Mouse (Mus musculus) liver, embryonic 11.5 days (tissue): Measurements from ENCODE around the gene Cblc. TPM values are rescaled to one million over a fixed set of nuclear protein-coding genes. Genes with fewer than 3 reads are reported as not detected.

ENCODE experiments used
- ATAC-seq: fragments of 200-750 bp; cut with Nextera tagmentation; replicated peaks from 2 replicates; pipeline ENCODE4 v1.8.0; 2017; ENCODE audit warnings: moderate number of reproducible peaks, mild to moderate bottlenecking, moderate TSS enrichment, moderate library complexity; ENCODE audit not compliant: low FRiP score
- DNase-seq: peaks from one replicate; pipeline ENCODE4 v3.0.0-alpha.2; 2017; ENCODE audit warnings: low spot score
- H3K27ac ChIP-seq: fragments of 300-500 bp; sonication (generic); 2 replicates; pipeline ENCODE4 v1.5.1; 2014; ENCODE audit warnings: mild to moderate bottlenecking, low read depth, low read length, control low read depth
- H3K27me3 ChIP-seq: fragments of 300-500 bp; sonication (generic); replicated peaks from 2 replicates; pipeline ENCODE4 v1.6.1; 2014; ENCODE audit warnings: low read length, mixed read lengths; ENCODE audit not compliant: control insufficient read depth, insufficient read depth
- H3K36me3 ChIP-seq: fragments of 300-500 bp; sonication (generic); 2 replicates; pipeline ENCODE4 v1.6.1; 2014; ENCODE audit warnings: mild to moderate bottlenecking, low read length, moderate library complexity, mixed read lengths; ENCODE audit not compliant: control insufficient read depth, insufficient read depth
- H3K4me1 ChIP-seq: fragments of 300-500 bp; sonication (generic); replicated peaks from 2 replicates; pipeline ENCODE4 v1.6.1; 2014; ENCODE audit warnings: low read length, mixed read lengths; ENCODE audit not compliant: control insufficient read depth, insufficient read depth
- H3K4me2 ChIP-seq: fragments of 300-500 bp; sonication (generic); 2 replicates; pipeline ENCODE4 v1.6.1; 2014; ENCODE audit warnings: mild to moderate bottlenecking, control low read depth, moderate library complexity
- H3K4me3 ChIP-seq: fragments of 300-500 bp; sonication (generic); 2 replicates; pipeline ENCODE4 v1.5.1; 2014; ENCODE audit warnings: low read depth, low read length, control low read depth
- H3K9ac ChIP-seq: fragments of 300-500 bp; sonication (generic); 2 replicates; pipeline ENCODE4 v1.6.1; 2014; ENCODE audit warnings: low read depth, low read length, control low read depth
- H3K9me3 ChIP-seq: fragments of 300-500 bp; sonication (generic); 2 replicates; pipeline ENCODE4 v1.6.1; 2016; ENCODE audit warnings: low read length, inconsistent platforms, mixed read lengths; ENCODE audit not compliant: control insufficient read depth
- WGBS: fragments of 180-500 bp; shearing (Covaris S2); extraction: QIAGEN DNeasy Blood & Tissue Kit; methylation state at CpG from one replicate; pipeline ENCODE4 v1.1.7; 2014; 5-methylcytosine and 5-hydroxymethylcytosine counted together
- polyA plus RNA-seq: library from polyadenylated mRNA; unstranded; fragments of >200 nt; fragmentation: Nextera tagmentation; extraction: Ambion mirVana; gene quantifications from 2 replicates; pipeline ENCODE4 v1.2.1, GENCODE M21; 2014

The Cblc gene
- polyA plus RNA-seq, 1 experiment from 2014 or later = 1.4 TPM

DNA sequence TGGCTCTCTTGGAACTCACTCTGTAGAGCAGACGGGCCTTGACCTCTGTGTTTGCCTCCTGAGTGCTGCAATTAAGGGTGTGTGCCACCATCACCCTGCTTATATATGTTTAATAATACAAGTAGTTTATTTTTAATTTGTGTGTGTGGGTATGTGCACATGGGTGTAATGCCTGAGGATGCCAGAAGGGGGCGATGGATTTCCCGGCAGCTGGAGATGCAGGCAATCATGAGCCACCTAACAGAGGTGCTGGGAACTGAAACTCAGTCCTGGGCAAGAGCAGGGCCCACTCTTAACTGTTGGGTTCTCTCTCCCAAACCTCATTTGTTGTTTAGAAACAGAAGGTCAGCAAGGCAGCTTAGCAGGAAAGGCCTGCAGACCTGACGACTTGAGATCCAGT, 16.7 kb downstream of the Cblc start:
- H3K27me3 ChIP-seq = no peaks in the 10 kb centered on the region
- H3K4me3 ChIP-seq = no peak overlapping the region
- 69% methylated on average over 4 of the region's 4 CpGs for WGBS
- DNase-seq = no peak
- H3K4me1 ChIP-seq = no peaks in the 10 kb centered on the region
- no peaks in the 10 kb centered on the region; the same call in 1 of the 2 replicates for H3K36me3 ChIP-seq
- no peak overlapping the region for H3K27ac ChIP-seq
- ATAC-seq = no peak
- no peak overlapping the region for H3K4me2 ChIP-seq
- no peak overlapping the region for H3K9ac ChIP-seq
- no peaks in the 10 kb centered on the region for H3K9me3 ChIP-seq

DNA sequence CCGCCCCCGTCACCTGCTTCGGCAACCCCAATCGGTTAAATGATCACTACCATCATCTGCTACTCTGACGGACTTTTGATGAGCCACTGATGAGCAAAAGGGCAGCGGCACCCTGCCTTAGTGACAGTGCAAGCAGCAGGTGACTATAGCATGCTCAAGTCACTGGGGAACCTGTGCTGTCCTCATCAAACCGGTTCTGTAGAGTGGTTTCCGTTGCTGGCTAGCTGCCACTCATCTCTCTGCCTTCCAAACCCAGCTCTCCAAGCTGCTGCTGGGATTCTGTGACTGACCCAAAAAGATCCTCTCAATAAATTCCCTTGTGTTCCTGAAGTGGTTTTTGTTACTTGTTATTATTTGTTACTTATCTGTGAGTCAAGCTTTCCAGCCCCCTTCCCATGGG, 18.0 kb downstream of the Cblc start:
- DNase-seq = no peak
- Histone ChIP-seq H3K9ac (no peak overlapping the region), H3K4me1 (no peaks in the 10 kb centered on the region), H3K36me3 (no peaks in the 10 kb centered on the region; the same call in 1 of the 2 replicates), H3K9me3 (no peaks in the 10 kb centered on the region), H3K4me3 (no peak overlapping the region), H3K4me2 (no peak overlapping the region), H3K27me3 (no peaks in the 10 kb centered on the region), H3K27ac (no peak overlapping the region)
- 78% methylated on average over 8 of the region's 8 CpGs for WGBS
- no peak for ATAC-seq

DNA sequence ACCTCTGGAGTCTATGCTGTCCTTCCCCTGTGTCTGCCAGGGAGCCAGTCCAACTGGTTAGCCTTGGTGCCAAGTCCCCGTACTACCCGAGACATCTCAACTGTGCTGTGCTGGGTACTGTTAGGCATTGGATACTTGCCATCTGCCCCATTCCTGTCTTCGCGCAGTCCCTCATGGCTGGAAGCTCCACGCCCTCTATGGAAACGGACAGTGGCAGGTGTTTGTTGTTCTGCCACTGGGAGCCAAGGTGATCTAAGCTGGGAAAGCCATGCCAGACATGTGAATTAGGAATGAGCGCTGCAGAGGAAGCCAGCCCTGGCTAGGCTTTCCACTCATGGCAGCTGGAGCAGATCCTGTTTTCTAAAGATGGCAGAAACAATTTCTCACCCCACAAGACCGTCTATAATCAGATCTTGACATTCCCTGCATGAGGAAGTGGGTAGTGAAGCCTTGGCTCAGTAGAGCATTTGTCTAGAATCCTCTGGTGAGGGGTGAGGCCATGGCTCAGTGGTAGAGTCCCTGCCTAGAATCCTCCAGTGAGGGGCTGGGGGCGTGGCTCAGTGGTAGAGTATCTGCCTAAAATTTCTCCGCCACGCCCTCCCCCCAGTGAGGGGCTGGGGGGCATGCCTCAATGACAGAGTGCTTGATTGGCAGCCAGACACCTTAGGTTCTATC, 19.4 kb downstream of the Cblc start:
- Histone ChIP-seq H3K9ac (no peak overlapping the region), H3K4me2 (no peak overlapping the region), H3K9me3 (no peaks in the 10 kb centered on the region), H3K36me3 (no peaks in the 10 kb centered on the region; the same call in 1 of the 2 replicates), H3K27me3 (peaks cover 1% of the 10 kb centered on the region), H3K4me1 (no peaks in the 10 kb centered on the region), H3K4me3 (no peak overlapping the region), H3K27ac (no peak overlapping the region)
- ATAC-seq = no peak
- DNase-seq = no peak
- 81% methylated on average over 11 of the region's 11 CpGs for WGBS

DNA sequence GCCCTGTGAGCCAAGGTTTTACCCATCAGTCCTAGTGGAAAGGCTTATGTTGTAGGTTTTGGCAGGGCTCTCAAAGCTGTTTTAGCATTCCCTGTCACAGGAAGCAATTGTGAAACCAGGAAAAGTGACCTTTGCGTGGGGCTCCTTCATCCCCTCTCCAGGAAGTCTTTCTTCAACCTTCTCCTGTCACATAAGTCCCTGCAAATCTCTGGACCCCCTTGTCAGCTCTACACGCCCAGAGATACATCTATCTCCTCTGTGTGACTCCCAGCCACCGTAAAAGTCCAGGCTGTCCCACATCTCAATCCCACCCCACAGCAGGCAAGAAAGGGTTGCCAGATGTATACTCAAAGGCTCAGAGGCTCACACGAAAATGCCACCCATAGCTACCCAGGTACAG, 24.9 kb downstream of the Cblc start:
- Histone ChIP-seq H3K27me3 (peaks cover 34% of the 10 kb centered on the region), H3K36me3 (no peaks in the 10 kb centered on the region), H3K27ac (no peak overlapping the region), H3K4me3 (no peak overlapping the region), H3K4me1 (peaks cover 14% of the 10 kb centered on the region), H3K4me2 (no peak overlapping the region), H3K9me3 (no peaks in the 10 kb centered on the region), H3K9ac (no peak overlapping the region)
- 38% methylated on average over 4 of the region's 4 CpGs for WGBS
- no peak for DNase-seq
- ATAC-seq = no peak

DNA sequence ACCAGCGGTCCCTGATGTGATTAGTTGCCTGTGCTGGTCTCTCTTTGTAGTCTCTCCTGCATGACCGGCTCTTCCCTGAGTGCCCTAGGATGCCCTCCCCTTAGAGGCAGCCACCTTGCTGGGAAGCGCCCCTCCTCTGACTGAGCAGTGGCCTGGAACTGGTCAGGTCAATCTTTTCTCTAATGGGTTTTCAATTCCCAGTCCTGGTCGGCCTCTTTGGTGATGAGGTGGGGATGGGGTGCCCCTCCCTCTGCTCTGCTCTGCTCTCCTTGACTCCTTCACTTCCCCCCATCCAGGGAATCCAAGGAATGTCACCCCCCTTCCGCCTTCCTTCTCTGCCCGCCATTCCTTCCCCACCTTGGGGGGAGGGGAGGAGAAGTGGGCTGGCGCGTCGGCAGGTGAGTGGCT, 25.6 kb downstream of the Cblc start, which contains the start of gene Bcam:
Gene Bcam (minus strand): TSS at position 33 of the 408 bp plus-strand sequence.
- peak within 1 kb of the TSS; percentile 49; the same call in 1 of the 2 replicates for H3K9ac ChIP-seq
- DNase-seq (no peak), ATAC-seq (peak; percentile 10; the same call in 1 of the 2 replicates)
- H3K27ac ChIP-seq = no peak within 1 kb of the TSS
- no peaks in the 10 kb centered on the region for H3K9me3 ChIP-seq
- H3K27me3 ChIP-seq = peaks cover 34% of the 10 kb centered on the region
- peak within 1 kb of the TSS; percentile 50 for H3K4me3 ChIP-seq
- H3K4me2 ChIP-seq = peak within 1 kb of the TSS; percentile 75
- peaks cover 14% of the 10 kb centered on the region for H3K4me1 ChIP-seq
- 5% methylated on average over 9 of the region's 9 CpGs for WGBS
- no peaks in the 10 kb centered on the region for H3K36me3 ChIP-seq

DNA sequence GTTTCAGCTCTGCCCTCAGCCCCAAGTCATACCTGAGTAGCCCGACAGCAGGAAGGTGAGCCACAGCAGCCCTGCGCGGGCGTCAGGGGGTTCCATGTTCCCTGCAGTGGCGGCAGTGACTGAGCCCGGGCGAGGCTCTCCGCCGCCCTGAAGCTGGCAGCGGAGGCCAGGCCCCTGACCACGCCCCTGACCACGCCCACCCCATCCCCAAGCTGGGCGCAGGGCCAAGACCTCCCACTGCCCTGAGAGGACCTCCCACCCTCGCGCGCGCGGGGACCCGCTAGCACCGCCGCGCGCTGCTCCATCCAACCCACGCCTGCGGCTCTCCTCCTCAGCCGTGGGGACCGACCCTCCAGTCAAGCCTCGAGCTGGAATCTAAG, 26.2 kb downstream of the Cblc start:
- ATAC-seq = peak; percentile 74
- Histone ChIP-seq H3K4me1 (peaks cover 14% of the 10 kb centered on the region), H3K9me3 (no peaks in the 10 kb centered on the region)

DNA sequence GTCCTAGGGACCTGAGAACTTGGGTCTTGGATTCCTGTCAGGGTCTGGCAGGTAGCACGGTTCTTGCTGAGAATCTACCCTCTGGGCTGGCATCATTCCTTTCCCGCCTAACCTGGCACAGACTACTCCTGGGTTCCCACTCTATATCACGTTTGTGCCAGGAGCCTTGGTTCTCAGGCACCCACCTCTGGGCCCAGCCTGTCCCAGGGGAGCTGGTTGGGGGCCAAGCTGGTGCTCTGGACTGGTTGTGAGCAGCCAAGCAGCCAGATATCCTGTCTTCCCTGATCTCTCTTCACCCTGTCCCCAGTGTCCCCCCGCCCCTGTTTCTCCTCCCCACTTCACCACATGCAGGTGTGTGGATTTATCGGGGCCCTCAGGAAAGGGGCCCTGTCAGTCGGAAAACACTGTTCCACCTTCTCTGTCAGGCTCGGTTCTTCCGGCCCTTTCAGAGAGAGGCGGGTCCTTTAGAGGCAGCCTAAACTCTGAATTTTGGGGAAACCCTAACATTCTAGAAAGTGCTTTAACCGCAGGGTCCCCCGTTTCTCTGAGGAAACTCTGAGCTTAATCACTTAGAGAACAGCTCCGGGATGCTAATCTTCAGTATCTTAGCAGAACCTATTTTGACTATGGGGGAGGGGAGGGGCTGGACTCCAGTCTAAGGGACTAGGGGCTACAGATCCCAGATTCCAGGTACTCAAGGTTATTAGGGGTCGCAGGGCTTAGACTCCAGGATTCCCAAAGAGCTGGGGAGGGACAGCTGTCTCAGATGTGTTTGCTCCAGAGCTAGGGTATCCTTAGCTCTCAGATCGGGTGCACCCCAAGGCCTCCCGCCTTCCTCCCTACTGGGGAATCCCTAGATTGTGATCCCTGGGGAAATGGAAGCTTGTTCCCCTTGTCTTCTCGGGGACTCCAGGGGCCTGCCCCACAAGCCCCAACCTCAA, 26.9 kb downstream of the Cblc start:
- H3K4me3 ChIP-seq = peak overlapping the region; percentile 50
- no peak overlapping the region; the same call in 1 of the 2 replicates for H3K27ac ChIP-seq
- H3K9me3 ChIP-seq = no peaks in the 10 kb centered on the region
- H3K36me3 ChIP-seq = no peaks in the 10 kb centered on the region
- peaks cover 14% of the 10 kb centered on the region for H3K4me1 ChIP-seq
- ATAC-seq = 0 out of 2 replicates have a peak, but pooled peaks have one; percentile 2
- no peak for DNase-seq
- H3K4me2 ChIP-seq = peak overlapping the region; percentile 75
- H3K9ac ChIP-seq = peak overlapping the region; percentile 49
- WGBS = 11% methylated on average over 16 of the region's 16 CpGs
- peaks cover 34% of the 10 kb centered on the region for H3K27me3 ChIP-seq

More for the DNA sequence above, 26.2 kb downstream of the Cblc start:
- H3K36me3 ChIP-seq = no peaks in the 10 kb centered on the region
- DNase-seq = peak; percentile 86
- 1% methylated on average over 28 of the region's 28 CpGs for WGBS
- H3K4me2 ChIP-seq = peak overlapping the region; percentile 75
- H3K27me3 ChIP-seq = peaks cover 34% of the 10 kb centered on the region
- peak overlapping the region; percentile 50 for H3K4me3 ChIP-seq
- H3K27ac ChIP-seq = no peak overlapping the region
- peak overlapping the region; percentile 49; the same call in 1 of the 2 replicates for H3K9ac ChIP-seq

DNA sequence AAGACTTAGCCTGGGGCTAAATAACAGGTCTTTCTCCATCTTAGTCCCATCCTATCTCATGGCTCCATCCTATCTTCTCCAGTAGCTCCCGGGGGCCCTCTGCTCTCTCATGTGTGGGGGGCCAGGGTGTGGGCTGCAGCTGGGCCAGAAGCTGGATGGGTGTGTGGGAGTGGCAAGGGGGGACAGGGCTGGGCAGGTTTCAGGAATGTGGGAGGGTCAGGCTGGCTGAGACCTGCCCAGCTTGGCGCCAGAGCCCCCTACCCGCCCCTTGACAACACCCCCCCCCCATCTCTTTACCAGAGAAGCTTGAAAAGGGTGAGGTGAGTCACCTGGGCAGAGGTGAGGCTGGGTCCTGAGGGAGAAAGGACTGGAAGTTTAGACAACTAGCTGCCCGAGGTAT, 27.6 kb downstream of the Cblc start:
- DNase-seq = no peak
- H3K9ac ChIP-seq = no peak overlapping the region
- H3K27ac ChIP-seq = no peak overlapping the region
- H3K9me3 ChIP-seq = no peaks in the 10 kb centered on the region
- H3K4me2 ChIP-seq = no peak overlapping the region
- WGBS = 23% methylated on average over 4 of the region's 4 CpGs
- no peak for ATAC-seq
- H3K27me3 ChIP-seq = peaks cover 34% of the 10 kb centered on the region
- H3K4me3 ChIP-seq = no peak overlapping the region
- peaks cover 14% of the 10 kb centered on the region for H3K4me1 ChIP-seq
- 0 out of 2 replicates have a peak, but pooled peaks cover 4% of the 10 kb centered on the region for H3K36me3 ChIP-seq
